Mouse (Mus musculus): ENCODE data around the gene Dpf3. TPM values are rescaled to one million over a fixed set of nuclear protein-coding genes. Genes with fewer than 3 reads are reported as not detected.

Gene Dpf3
- polyA plus RNA-seq, 1 experiment from 2014 or later: 29.4 TPM

DNA sequence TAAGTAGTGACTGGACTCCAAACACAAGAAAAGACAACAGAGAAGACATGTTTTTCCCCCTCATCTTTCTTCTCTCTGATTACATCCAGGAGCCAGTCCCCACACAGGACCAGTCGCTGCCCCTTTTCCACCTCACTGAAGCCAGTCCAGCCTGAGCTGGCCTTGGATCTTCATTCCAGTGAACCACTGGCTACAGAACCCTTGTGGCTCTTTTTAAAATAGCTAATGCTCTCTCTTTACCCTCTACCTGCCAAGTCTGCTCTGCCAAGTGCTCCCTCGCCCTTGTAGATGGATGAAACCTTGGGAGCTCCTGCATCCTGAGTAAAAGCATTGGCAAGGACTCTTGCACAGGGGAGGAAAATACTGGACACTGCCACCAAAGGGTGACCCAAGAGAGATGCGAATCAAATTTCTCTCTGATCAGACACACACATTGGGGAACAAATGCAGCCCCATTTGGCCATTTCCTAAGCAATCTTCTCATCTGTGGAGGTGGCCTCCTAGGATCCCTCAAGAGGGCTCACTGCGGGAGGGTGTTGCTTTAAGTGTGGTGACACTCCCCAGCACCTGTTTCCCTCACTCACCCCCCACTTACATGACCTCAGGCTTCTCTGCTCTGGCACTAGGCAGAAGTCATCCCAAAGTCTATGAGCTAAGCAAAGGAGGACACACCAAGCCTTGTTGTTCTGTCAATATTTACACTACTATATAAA, 7.9 kb upstream of the Dpf3 start:
- Histone ChIP-seq H3K27ac (no peak overlapping the region), H3K4me1 (peaks cover 26% of the 10 kb centered on the region), H3K36me3 (no peaks in the 10 kb centered on the region), H3K9me3 (peaks cover 3% of the 10 kb centered on the region), H3K4me3 (no peak overlapping the region), H3K27me3 (ENCODE audit: insufficient read depth, poor library complexity, severe bottlenecking) (no peaks in the 10 kb centered on the region)
- 61% methylated on average over 4 of the region's 4 CpGs for WGBS
- no peak for DNase-seq (ENCODE audit: low spot score)

GRCm38 (mm10) chr12:83494196-83494595, 6.7 kb upstream of the Dpf3 start:
- no peak overlapping the region for H3K27ac ChIP-seq
- no peak overlapping the region for H3K4me3 ChIP-seq
- H3K9me3 ChIP-seq: peaks cover 3% of the 10 kb centered on the region
- no peaks in the 10 kb centered on the region for H3K27me3 ChIP-seq (ENCODE audit: insufficient read depth, poor library complexity, severe bottlenecking)
- DNase-seq (ENCODE audit: low spot score): no peak
- peaks cover 28% of the 10 kb centered on the region for H3K4me1 ChIP-seq
- WGBS: 78% methylated on average over 9 of the region's 9 CpGs
- no peaks in the 10 kb centered on the region for H3K36me3 ChIP-seq

DNA sequence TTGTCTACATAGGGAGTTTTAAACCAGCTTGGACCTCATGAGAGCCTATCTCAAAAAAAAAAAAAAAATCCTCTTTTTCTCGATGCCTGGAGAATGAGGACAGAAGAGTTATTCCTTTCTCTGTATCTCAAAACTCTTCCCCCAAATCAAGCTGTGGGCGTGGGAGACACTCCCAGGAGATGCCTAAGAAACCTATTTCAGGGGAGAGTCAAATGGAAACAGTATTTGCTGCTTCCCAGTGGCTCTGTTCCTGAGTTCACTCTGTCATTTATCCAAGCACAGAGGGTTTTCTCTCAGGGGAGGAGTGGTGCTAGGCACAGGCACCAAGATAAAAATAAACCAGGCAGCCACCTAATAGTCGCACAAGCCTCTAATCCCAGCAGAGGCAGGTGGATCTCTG, 5.3 kb upstream of the Dpf3 start:
- Histone ChIP-seq H3K27ac (no peak overlapping the region), H3K36me3 (no peaks in the 10 kb centered on the region), H3K27me3 (ENCODE audit: insufficient read depth, poor library complexity, severe bottlenecking) (no peaks in the 10 kb centered on the region), H3K4me1 (peaks cover 33% of the 10 kb centered on the region), H3K4me3 (no peak overlapping the region), H3K9me3 (peaks cover 3% of the 10 kb centered on the region)
- no peak for DNase-seq (ENCODE audit: low spot score)
- 54% methylated on average over 3 of the region's 3 CpGs for WGBS

- 38% methylated on average over 1 of the region's 1 CpGs for WGBS
- no peaks in the 10 kb centered on the region for H3K27me3 ChIP-seq (ENCODE audit: insufficient read depth, poor library complexity, severe bottlenecking)
- no peak overlapping the region for H3K27ac ChIP-seq
- peaks cover 3% of the 10 kb centered on the region for H3K9me3 ChIP-seq
- peaks cover 33% of the 10 kb centered on the region for H3K4me1 ChIP-seq
- H3K4me3 ChIP-seq: no peak overlapping the region
- H3K36me3 ChIP-seq: no peaks in the 10 kb centered on the region
- no peak for DNase-seq (ENCODE audit: low spot score)
Observed at GRCm38 (mm10) chr12:83491609-83492008, 4.1 kb upstream of the Dpf3 start.

- no peak for DNase-seq (ENCODE audit: low spot score)
- whole genome bisulfite sequencing: 38% methylated on average over 2 of the region's 2 CpGs
- peaks cover 3% of the 10 kb centered on the region for H3K9me3 ChIP-seq
Observed at GRCm38 (mm10) chr12:83489748-83490147, 2.2 kb upstream of the Dpf3 start.

DNA sequence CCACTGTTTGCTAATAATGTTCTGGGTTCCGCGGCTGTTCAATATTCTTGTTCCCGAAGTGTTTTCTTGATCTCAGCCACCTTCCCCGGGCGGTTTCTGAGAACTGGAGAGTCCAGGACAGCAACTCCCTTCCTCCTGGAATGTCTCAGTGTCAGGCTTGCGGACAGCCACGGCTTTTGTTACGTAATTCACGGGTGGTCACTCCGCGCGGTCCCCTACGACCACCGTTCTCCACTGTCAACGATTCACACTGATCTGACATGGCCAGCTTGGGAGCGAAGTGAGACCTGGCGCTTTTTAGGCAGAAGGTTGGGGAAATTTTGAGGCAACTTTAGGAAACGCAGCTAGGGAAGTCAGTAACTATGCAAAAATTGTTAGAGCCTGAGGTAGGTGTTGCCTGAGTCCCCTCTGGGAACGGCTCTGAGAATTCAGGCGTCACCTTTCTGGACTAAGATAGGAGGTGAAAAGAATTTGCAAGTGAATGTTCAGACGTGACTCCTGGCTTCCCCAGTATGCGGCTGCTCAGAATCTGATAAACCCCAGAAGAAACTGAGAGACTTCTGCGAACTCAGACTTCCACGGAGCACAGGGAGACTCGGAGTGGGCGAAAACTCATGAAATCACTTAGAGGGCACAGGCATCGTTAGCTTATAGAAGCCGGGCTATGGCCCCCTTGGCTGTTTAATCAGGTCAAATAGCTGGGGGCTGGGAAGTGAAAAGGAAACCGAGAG, 860 bp upstream of the Dpf3 start:
- peak overlapping the region; percentile 91 for H3K4me3 ChIP-seq
- H3K27me3 ChIP-seq (ENCODE audit: insufficient read depth, poor library complexity, severe bottlenecking): no peaks in the 10 kb centered on the region
- peaks cover 26% of the 10 kb centered on the region for H3K4me1 ChIP-seq
- H3K27ac ChIP-seq: peak overlapping the region; percentile 95
- DNase-seq (ENCODE audit: low spot score): peak; percentile 85
- H3K36me3 ChIP-seq: no peaks in the 10 kb centered on the region
- H3K9me3 ChIP-seq: peaks cover 3% of the 10 kb centered on the region
- under 1% methylated on average over 29 of the region's 29 CpGs for WGBS

More at GRCm38 (mm10) chr12:83489748-83490147, 2.2 kb upstream of the Dpf3 start:
- no peaks in the 10 kb centered on the region for H3K36me3 ChIP-seq
- no peak overlapping the region for H3K27ac ChIP-seq
- H3K27me3 ChIP-seq (ENCODE audit: insufficient read depth, poor library complexity, severe bottlenecking): no peaks in the 10 kb centered on the region
- H3K4me3 ChIP-seq: no peak overlapping the region
- H3K4me1 ChIP-seq: peaks cover 27% of the 10 kb centered on the region

GRCm38 (mm10) chr12:83486671-83487461, 650 bp downstream of the Dpf3 start:
- Histone ChIP-seq H3K36me3 (no peaks in the 10 kb centered on the region), H3K9me3 (peaks cover 3% of the 10 kb centered on the region), H3K4me3 (peak overlapping the region; percentile 91), H3K27ac (peak overlapping the region; percentile 95), H3K27me3 (ENCODE audit: insufficient read depth, poor library complexity, severe bottlenecking) (no peaks in the 10 kb centered on the region), H3K4me1 (peaks cover 27% of the 10 kb centered on the region)
- WGBS: under 1% methylated on average over 73 of the region's 73 CpGs
- DNase-seq (ENCODE audit: low spot score): peak; percentile 89

DNA sequence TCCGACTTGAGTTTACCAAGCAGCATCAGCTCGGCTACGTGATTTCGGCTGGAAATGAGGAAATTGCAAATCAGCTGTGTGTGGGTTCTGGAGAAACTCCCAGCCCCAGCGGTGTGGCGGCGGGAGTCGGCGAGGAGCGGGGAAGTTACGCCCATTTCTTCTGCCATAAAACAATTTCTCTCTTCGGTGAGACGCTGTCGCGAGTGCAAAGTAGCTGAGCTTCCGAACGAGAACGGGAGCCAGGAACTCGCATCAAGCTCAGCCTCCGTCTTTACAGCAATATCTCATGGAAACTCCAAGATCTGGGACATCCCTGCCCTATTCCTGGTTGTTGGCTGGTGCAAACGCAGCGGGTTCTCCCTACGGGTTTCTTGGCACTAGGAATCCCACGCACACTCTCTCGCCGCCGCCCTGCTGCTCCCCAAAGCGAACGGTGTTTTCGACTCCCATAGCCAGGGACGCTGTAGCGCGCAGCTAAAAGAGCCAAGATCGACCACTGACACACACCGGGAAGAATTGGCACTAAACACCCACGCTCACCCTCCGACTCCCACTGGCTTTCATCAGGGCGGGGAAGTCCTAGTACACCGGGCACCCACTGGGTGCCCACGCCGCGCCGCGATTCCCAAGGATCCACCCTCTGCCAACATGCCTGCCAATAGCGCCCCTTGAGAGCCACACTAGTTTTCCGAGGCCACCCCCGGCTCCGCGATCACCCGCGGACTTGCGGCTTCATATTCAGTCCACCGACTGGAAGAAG, 1.4 kb downstream of the Dpf3 start:
- no peak for DNase-seq (ENCODE audit: low spot score)
- WGBS: under 1% methylated on average over 53 of the region's 53 CpGs
- Histone ChIP-seq H3K9me3 (no peaks in the 10 kb centered on the region; the same call in 1 of the 2 replicates), H3K36me3 (no peaks in the 10 kb centered on the region), H3K4me1 (peaks cover 33% of the 10 kb centered on the region), H3K4me3 (peak overlapping the region; percentile 91), H3K27ac (peak overlapping the region; percentile 95), H3K27me3 (ENCODE audit: insufficient read depth, poor library complexity, severe bottlenecking) (no peaks in the 10 kb centered on the region)

DNA sequence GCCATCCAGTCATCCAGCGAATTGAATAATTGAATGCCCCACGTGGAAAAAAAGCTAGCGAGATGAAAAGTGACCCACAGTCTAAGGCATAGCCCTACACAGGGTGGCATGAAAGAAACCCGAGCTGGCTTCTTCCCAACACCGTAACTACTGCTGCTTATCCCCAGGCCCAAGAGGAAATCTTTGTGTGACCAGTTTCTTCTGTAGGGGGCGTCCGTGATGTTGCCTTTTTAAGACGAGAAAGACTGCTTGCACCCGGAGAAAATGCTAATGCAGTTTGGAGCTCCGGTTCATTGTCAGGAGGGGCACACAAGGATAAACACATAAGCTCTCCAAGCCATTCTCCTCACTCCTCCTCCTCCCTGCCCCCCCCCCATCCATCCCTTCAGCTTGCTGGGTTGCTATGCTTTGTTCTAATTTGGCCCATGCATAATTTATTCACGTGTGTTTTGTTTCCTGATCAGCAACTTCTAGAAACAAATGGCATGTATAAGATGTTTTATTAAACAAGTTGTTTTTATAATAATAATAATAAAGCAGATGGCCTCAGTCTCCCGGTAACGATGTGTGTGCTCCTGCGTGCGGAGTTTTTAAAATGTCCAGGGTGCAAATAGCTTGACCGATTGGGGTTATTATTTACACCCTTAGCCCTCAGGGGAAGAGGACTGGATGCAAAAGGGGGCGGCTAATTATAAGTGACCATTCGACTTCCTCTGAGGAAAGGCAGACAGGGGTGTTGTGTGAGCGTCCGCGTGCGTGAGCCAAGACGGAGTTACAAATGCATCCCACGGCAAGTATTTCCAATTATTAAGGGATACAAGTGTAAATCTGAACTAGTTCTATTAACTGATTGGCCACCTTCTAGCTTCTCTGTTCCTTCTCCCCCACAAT, 2.4 kb downstream of the Dpf3 start:
- DNase-seq (ENCODE audit: low spot score): no peak
- peaks cover 33% of the 10 kb centered on the region for H3K4me1 ChIP-seq
- 1% methylated on average over 24 of the region's 24 CpGs for WGBS

DNA sequence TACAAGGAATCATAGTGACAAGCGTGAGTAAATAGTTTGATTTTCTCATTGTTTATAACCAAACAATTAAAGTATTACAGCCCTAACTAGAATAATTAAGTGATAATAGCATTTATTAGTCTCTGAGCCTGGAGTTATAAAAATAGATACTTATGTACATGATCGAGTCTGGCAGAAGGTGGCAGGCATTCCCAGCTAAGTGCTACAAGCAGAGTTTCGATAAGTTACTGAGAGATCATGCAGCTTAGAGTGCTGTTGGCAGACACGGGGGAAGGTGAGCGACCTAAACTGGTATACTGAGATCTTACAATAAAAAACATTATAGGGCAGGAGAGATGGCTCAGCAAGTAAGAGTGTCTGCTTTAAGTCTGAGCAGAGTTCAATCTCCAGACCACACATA, 3.9 kb downstream of the Dpf3 start:
- WGBS: 29% methylated on average over 5 of the region's 5 CpGs
- Histone ChIP-seq H3K4me3 (peak overlapping the region; percentile 91; the same call in 1 of the 2 replicates), H3K4me1 (peaks cover 31% of the 10 kb centered on the region)

More for the DNA sequence above, 2.4 kb downstream of the Dpf3 start:
- Histone ChIP-seq H3K9me3 (no peaks in the 10 kb centered on the region; the same call in 1 of the 2 replicates), H3K4me3 (peak overlapping the region; percentile 91), H3K36me3 (peaks cover 4% of the 10 kb centered on the region; the same call in 1 of the 2 replicates), H3K27me3 (ENCODE audit: insufficient read depth, poor library complexity, severe bottlenecking) (no peaks in the 10 kb centered on the region), H3K27ac (peak overlapping the region; percentile 95)

DNA sequence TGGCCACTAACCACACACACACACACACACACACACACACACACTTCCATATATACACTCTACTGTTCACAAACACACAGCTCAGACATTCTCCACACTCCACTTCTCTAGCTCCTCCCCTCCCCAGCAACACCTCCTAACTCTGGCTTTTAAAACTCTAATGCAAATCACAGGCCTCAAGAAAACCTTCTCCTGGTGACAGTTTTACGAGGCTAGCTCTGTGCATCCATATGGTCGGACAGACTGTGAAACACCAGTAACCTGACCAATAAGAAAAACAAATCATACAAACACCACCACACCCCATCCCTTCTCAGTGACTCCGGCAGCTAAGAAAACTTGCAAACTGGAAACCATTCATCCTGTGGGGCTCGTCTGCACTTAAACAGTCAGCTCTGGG, 6.1 kb downstream of the Dpf3 start:
- DNase-seq (ENCODE audit: low spot score): no peak
- Histone ChIP-seq H3K9me3 (no peaks in the 10 kb centered on the region), H3K4me3 (no peak overlapping the region), H3K36me3 (peaks cover 4% of the 10 kb centered on the region; the same call in 1 of the 2 replicates), H3K4me1 (peaks cover 47% of the 10 kb centered on the region), H3K27me3 (ENCODE audit: insufficient read depth, poor library complexity, severe bottlenecking) (no peaks in the 10 kb centered on the region), H3K27ac (peak overlapping the region; percentile 69)
- 62% methylated on average over 4 of the region's 4 CpGs for WGBS

More for the DNA sequence above, 3.9 kb downstream of the Dpf3 start:
- Histone ChIP-seq H3K27ac (peak overlapping the region; percentile 95), H3K27me3 (ENCODE audit: insufficient read depth, poor library complexity, severe bottlenecking) (no peaks in the 10 kb centered on the region), H3K9me3 (no peaks in the 10 kb centered on the region), H3K36me3 (peaks cover 4% of the 10 kb centered on the region; the same call in 1 of the 2 replicates)
- DNase-seq (ENCODE audit: low spot score): no peak
